Mouse (Mus musculus) heart, postnatal 4 days (tissue): ENCODE measurements at regions not wholly inside any gene's neighbourhood (a gene's known extent, or its start where the extent isn't known, plus 50 kb on each side); places are given as distances from the start of the nearest gene placed in this dataset.
A peak's percentile ranks its signal among the peaks of the same experiment; 100 is the strongest.

Experiments
- DNase-seq: peaks from one replicate; pipeline ENCODE4 v3.0.0; 2021

- DNase-seq, result no peak
Observed at GRCm38 (mm10) chr3:77051884-77052283, 977.8 kb downstream of the Fstl5 start.

GRCm38 (mm10) chr3:77075055-77075454 is 1001.0 kb downstream of the Fstl5 start:
- DNase-seq, result no peak

GRCm38 (mm10) chr3:77091812-77092211 is 1017.7 kb downstream of the Fstl5 start:
- peak; percentile 6 for DNase-seq

- DNase-seq, result no peak
Observed at GRCm38 (mm10) chr3:77112969-77113368, 1038.9 kb downstream of the Fstl5 start.

GRCm38 (mm10) chr3:77120581-77120980 is 1046.5 kb downstream of the Fstl5 start:
- no peak for DNase-seq

GRCm38 (mm10) chr3:77151636-77152035 is 1077.6 kb downstream of the Fstl5 start:
- no peak for DNase-seq

GRCm38 (mm10) chr3:77197828-77198227 is 1123.8 kb downstream of the Fstl5 start:
- no peak for DNase-seq

- peak; percentile 26 for DNase-seq
Observed at GRCm38 (mm10) chr3:77198265-77198664, 1124.2 kb downstream of the Fstl5 start.

GRCm38 (mm10) chr3:77226007-77226406 is 1151.9 kb downstream of the Fstl5 start:
- DNase-seq, result no peak
